ENCODE assay signal across 12 mouse cellular contexts in the genomic region with DNA sequence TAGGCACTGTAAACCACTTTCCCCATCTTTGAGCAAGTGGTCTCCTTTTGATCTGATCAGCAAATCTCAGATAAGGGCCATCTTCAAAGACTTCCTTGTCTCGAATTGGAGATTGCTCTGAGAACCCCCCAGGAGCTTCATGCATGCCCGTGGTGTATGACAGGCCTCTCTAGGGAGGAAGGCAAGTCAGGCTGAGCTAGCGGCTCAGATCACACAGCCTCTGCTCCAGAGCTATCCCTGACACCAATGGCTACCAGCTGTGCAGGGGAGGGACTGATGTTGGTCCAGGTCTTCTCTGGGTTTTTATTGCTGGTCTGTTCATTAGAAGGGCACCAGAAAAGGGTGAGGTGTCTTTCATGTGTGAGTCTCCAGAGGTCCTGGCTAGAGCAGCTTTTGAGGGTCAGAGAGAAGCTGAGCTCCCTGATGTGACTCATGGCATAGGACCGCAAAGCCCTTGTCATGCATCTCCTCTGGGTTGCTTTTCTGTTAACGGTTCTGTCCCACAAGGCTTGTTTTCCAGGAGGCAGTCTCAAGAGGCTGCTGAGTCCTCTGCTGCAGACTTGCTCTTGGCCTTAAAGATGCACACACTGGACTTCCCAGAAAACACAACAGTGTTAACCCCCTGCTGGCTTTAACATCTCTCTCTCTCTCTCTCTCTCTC.
DNase-seq lines count a peak whose midpoint lies in the region; ATAC-seq and TF ChIP-seq lines count a peak whose summit lies in the region.
"Had no signal": no experiment of that assay in that cellular context is flagged by ENCODE, and none has a peak within 500 bp of the region (broad histone marks: within the 10 kb centered on the region; RNA-seq: fewer than 3 reads in every experiment).

No protein-coding gene starts in this region.

- H3K27me3 ChIP-seq in heart, adult 2 months (ENCODE audit: control insufficient read depth, insufficient read depth, low read length): no peaks in the 10 kb centered on the region
- 0 out of 2 replicates have a peak, but pooled peaks cover 2% of the 10 kb centered on the region for H3K27me3 ChIP-seq in liver, postnatal 0 days (ENCODE audit: insufficient read depth, low read length)
- H3K27me3 ChIP-seq in limb, embryonic 10.5 days (ENCODE audit: low read depth, poor library complexity, severe bottlenecking): peaks cover 33% of the 10 kb centered on the region

- no peak for TF ChIP-seq EP300 in heart, adult 2 months (IDR thresholded peaks at IDR 0.05; ENCODE audit: insufficient read depth, low read depth, low read length)
- no peak for TF ChIP-seq EP300 in liver, postnatal 0 days (IDR thresholded peaks at IDR 0.05; ENCODE audit: low read depth)

- H3K4me3 ChIP-seq in heart, adult 2 months: no peak overlapping the region
- no peak overlapping the region for H3K4me3 ChIP-seq in liver, postnatal 0 days (ENCODE audit: low read depth, low read length)
- H3K4me3 ChIP-seq in limb, embryonic 10.5 days: no peak overlapping the region

- TF ChIP-seq POLR2A in heart, adult 2 months (IDR thresholded peaks at IDR 0.05; ENCODE audit: insufficient read depth, low read depth, low read length): no peak

- no peak overlapping the region for H3K4me2 ChIP-seq in liver, postnatal 0 days (ENCODE audit: low read depth, low read length)

- TF ChIP-seq CTCF in heart, adult 2 months (IDR thresholded peaks at IDR 0.05): no peak
- no peak for TF ChIP-seq CTCF in liver, postnatal 0 days (IDR thresholded peaks at IDR 0.05; ENCODE audit: low read depth)

- no peaks in the 10 kb centered on the region for H3K4me1 ChIP-seq in heart, adult 2 months (ENCODE audit: control insufficient read depth, insufficient read depth, low read length)
- H3K4me1 ChIP-seq in liver, postnatal 0 days (ENCODE audit: insufficient read depth): no peaks in the 10 kb centered on the region
- peaks cover 55% of the 10 kb centered on the region for H3K4me1 ChIP-seq in limb, embryonic 10.5 days

- peak; percentile 92 for DNase-seq in heart, adult 11 months
- DNase-seq in heart, adult 2 months: no peak
- no peak for DNase-seq in liver, postnatal 0 days
- DNase-seq in liver (no peak), NIH3T3 (ENCODE audit: low read depth) (peak; percentile 3)
- no peak for DNase-seq in limb, embryonic 10.5 days (ENCODE audit: low spot score)
- no peak for DNase-seq in left cerebral cortex, adult 8-10 months (ENCODE audit: low spot score in 2 of 2)
- DNase-seq in gastrocnemius, postnatal 25 days: no peak
- DNase-seq: cerebellum, adult 9-11 months; kidney, postnatal 36 days; lung, postnatal 14 days; thymus, adult 2 months had no signal

- no peaks in the 10 kb centered on the region for H3K9me3 ChIP-seq in liver, postnatal 0 days (ENCODE audit: low read length)
- H3K9me3 ChIP-seq in limb, embryonic 10.5 days (replicated peaks): no peaks in the 10 kb centered on the region

- no peak for ATAC-seq in liver, postnatal 0 days

- 40% methylated on average over 5 of the region's 5 CpGs for WGBS in heart, adult 2 months
- WGBS in liver, postnatal 0 days (ENCODE audit: insufficient replicate concordance): 25% methylated on average over 5 of the region's 5 CpGs
- 20% methylated on average over 5 of the region's 5 CpGs for WGBS in limb, embryonic 10.5 days

- intact Hi-C loops in heart, adult 2 months (cut with DNase I): no loop called here

- no peaks in the 10 kb centered on the region for H3K36me3 ChIP-seq in heart, adult 2 months (ENCODE audit: control insufficient read depth, insufficient read depth, low read length)
- H3K36me3 ChIP-seq in liver, postnatal 0 days (replicated peaks; ENCODE audit: insufficient read depth, low read length): no peaks in the 10 kb centered on the region
- H3K36me3 ChIP-seq in limb, embryonic 10.5 days: no peaks in the 10 kb centered on the region

- no peak overlapping the region for H3K27ac ChIP-seq in heart, adult 2 months
- 0 out of 2 replicates have a peak overlapping the region, but pooled peaks have one; percentile 6 for H3K27ac ChIP-seq in liver, postnatal 0 days (ENCODE audit: low read depth)
- peak overlapping the region; percentile 14 for H3K27ac ChIP-seq in limb, embryonic 10.5 days

- no peaks in the 10 kb centered on the region for H3K79me2 ChIP-seq in heart, adult 2 months (replicated peaks; ENCODE audit: control insufficient read depth, insufficient read depth, low read length)

- H3K9ac ChIP-seq in heart, adult 2 months (ENCODE audit: low read depth, low read length): no peak overlapping the region
- H3K9ac ChIP-seq in liver, postnatal 0 days (replicated peaks): no peak overlapping the region

Comparison
In these comparisons a context has a peak if more than half of its experiments do, and no peak if none do; other contexts are left out.
1. DNase-seq: peak in heart, adult 11 months (single experiment) and NIH3T3 (single experiment); none in heart, adult 2 months (0 of 2), liver, postnatal 0 days (single experiment), liver (single experiment), limb, embryonic 10.5 days (single experiment), left cerebral cortex, adult 8-10 months (0 of 2) and gastrocnemius, postnatal 25 days (single experiment).